Mouse (Mus musculus) limb, embryonic 11.5 days (tissue): ENCODE results near the gene Tfpt. TPM values are rescaled to one million over a fixed set of nuclear protein-coding genes. Genes with fewer than 3 reads are reported as not detected.

Experiments
- ATAC-seq: fragments of 200-750 bp; cut with Nextera tagmentation; 2 replicates; pipeline ENCODE4 v1.8.0; 2017; ENCODE audit warnings: low read depth; ENCODE audit not compliant: insufficient number of reproducible peaks, low FRiP score, low TSS enrichment
- DNase-seq: peaks from one replicate; pipeline ENCODE4 v3.0.0-alpha.2; 2015; ENCODE audit warnings: low spot score
- H3K27ac ChIP-seq: fragments of 300-500 bp; sonication (generic); replicated peaks from 2 replicates; pipeline ENCODE4 v1.5.1; 2014; ENCODE audit warnings: low read depth, mild to moderate bottlenecking, low read length
- H3K27me3 ChIP-seq: fragments of 300-500 bp; sonication (generic); 2 replicates; pipeline ENCODE4 v1.6.1; 2014; ENCODE audit warnings: mild to moderate bottlenecking, low read length, mixed read lengths; ENCODE audit not compliant: control insufficient read depth, insufficient read depth
- H3K36me3 ChIP-seq: fragments of 300-500 bp; sonication (generic); 2 replicates; pipeline ENCODE4 v1.6.1; 2014; ENCODE audit warnings: mild to moderate bottlenecking, low read length, moderate library complexity, mixed read lengths; ENCODE audit not compliant: control insufficient read depth, insufficient read depth
- H3K4me1 ChIP-seq: fragments of 300-500 bp; sonication (generic); 2 replicates; pipeline ENCODE4 v1.6.1; 2014; ENCODE audit warnings: low read length, mixed read lengths; ENCODE audit not compliant: control insufficient read depth, insufficient read depth
- H3K4me2 ChIP-seq: fragments of 300-500 bp; sonication (generic); 2 replicates; pipeline ENCODE4 v1.6.1; 2014; ENCODE audit warnings: low read depth, mild to moderate bottlenecking, moderate library complexity; ENCODE audit not compliant: severe bottlenecking
- H3K4me3 ChIP-seq: fragments of 300-500 bp; sonication (generic); 2 replicates; pipeline ENCODE4 v1.5.1; 2014; ENCODE audit warnings: low read depth, low read length
- H3K9ac ChIP-seq: fragments of 300-500 bp; sonication (generic); 2 replicates; pipeline ENCODE4 v1.6.1; 2014; ENCODE audit warnings: mild to moderate bottlenecking, low read length
- H3K9me3 ChIP-seq: fragments of 300-500 bp; sonication (generic); 2 replicates; pipeline ENCODE4 v1.6.1; 2016; ENCODE audit warnings: low read length; ENCODE audit not compliant: control insufficient read depth
- WGBS: fragments of 180-500 bp; shearing (Covaris S2); extraction: QIAGEN DNeasy Blood & Tissue Kit; methylation state at CpG from one replicate; pipeline ENCODE4 v1.1.7; 2014; 5-methylcytosine and 5-hydroxymethylcytosine counted together
- polyA plus RNA-seq: library from polyadenylated mRNA; unstranded; fragments of >200 nt; fragmentation: Nextera tagmentation; extraction: Ambion mirVana; gene quantifications from 2 replicates; pipeline ENCODE4 v1.2.1, GENCODE M21; 2014

The Tfpt gene
- polyA plus RNA-seq, 1 experiment from 2014 or later: 31.1 TPM

GRCm38 (mm10) chr7:3594686-3595085, 35.0 kb downstream of the Tfpt start:
- no peaks in the 10 kb centered on the region for H3K36me3 ChIP-seq
- no peak overlapping the region for H3K4me2 ChIP-seq
- H3K27me3 ChIP-seq: no peaks in the 10 kb centered on the region
- no peak overlapping the region for H3K9ac ChIP-seq
- ATAC-seq (no peak), DNase-seq (no peak)
- H3K27ac ChIP-seq: no peak overlapping the region
- H3K4me3 ChIP-seq: no peak overlapping the region
- WGBS: 17% methylated on average over 5 of the region's 5 CpGs
- no peaks in the 10 kb centered on the region for H3K4me1 ChIP-seq
- H3K9me3 ChIP-seq: no peaks in the 10 kb centered on the region

GRCm38 (mm10) chr7:3593855-3594254, 35.9 kb downstream of the Tfpt start:
- Histone ChIP-seq H3K27ac (no peak overlapping the region), H3K9ac (no peak overlapping the region), H3K4me3 (no peak overlapping the region), H3K4me2 (no peak overlapping the region), H3K36me3 (no peaks in the 10 kb centered on the region), H3K27me3 (no peaks in the 10 kb centered on the region), H3K9me3 (no peaks in the 10 kb centered on the region), H3K4me1 (no peaks in the 10 kb centered on the region)
- ATAC-seq (no peak), DNase-seq (no peak)

GRCm38 (mm10) chr7:3591534-3591933, 38.2 kb downstream of the Tfpt start:
- 73% methylated on average over 1 of the region's 1 CpGs for WGBS
- Histone ChIP-seq H3K9ac (no peak overlapping the region), H3K9me3 (no peaks in the 10 kb centered on the region), H3K4me1 (no peaks in the 10 kb centered on the region), H3K27ac (no peak overlapping the region), H3K27me3 (no peaks in the 10 kb centered on the region), H3K4me3 (no peak overlapping the region), H3K36me3 (no peaks in the 10 kb centered on the region), H3K4me2 (no peak overlapping the region)
- no peak for ATAC-seq
- no peak for DNase-seq

GRCm38 (mm10) chr7:3590550-3590949, 39.2 kb downstream of the Tfpt start:
- no peaks in the 10 kb centered on the region for H3K9me3 ChIP-seq

GRCm38 (mm10) chr7:3587292-3587691, 42.4 kb downstream of the Tfpt start:
- H3K9ac ChIP-seq: no peak overlapping the region
- H3K9me3 ChIP-seq: no peaks in the 10 kb centered on the region
- H3K27me3 ChIP-seq: no peaks in the 10 kb centered on the region
- H3K36me3 ChIP-seq: no peaks in the 10 kb centered on the region
- DNase-seq: no peak
- ATAC-seq: no peak
- no peaks in the 10 kb centered on the region for H3K4me1 ChIP-seq
- WGBS: 77% methylated on average over 1 of the region's 1 CpGs
- H3K4me3 ChIP-seq: no peak overlapping the region
- no peak overlapping the region for H3K4me2 ChIP-seq
- no peak overlapping the region for H3K27ac ChIP-seq

More at GRCm38 (mm10) chr7:3590550-3590949, 39.2 kb downstream of the Tfpt start:
- ATAC-seq: no peak
- no peak overlapping the region for H3K4me2 ChIP-seq
- 83% methylated on average over 3 of the region's 3 CpGs for WGBS
- H3K36me3 ChIP-seq: no peaks in the 10 kb centered on the region
- H3K27me3 ChIP-seq: no peaks in the 10 kb centered on the region
- H3K27ac ChIP-seq: no peak overlapping the region
- H3K9ac ChIP-seq: no peak overlapping the region
- no peak for DNase-seq
- H3K4me1 ChIP-seq: no peaks in the 10 kb centered on the region
- no peak overlapping the region for H3K4me3 ChIP-seq

- Histone ChIP-seq H3K9me3 (no peaks in the 10 kb centered on the region), H3K9ac (no peak overlapping the region), H3K36me3 (no peaks in the 10 kb centered on the region), H3K27me3 (no peaks in the 10 kb centered on the region), H3K4me2 (no peak overlapping the region), H3K4me1 (no peaks in the 10 kb centered on the region), H3K4me3 (no peak overlapping the region), H3K27ac (no peak overlapping the region)
- DNase-seq (no peak), ATAC-seq (no peak)
- WGBS: 8% methylated on average over 5 of the region's 5 CpGs
These were observed 43.5 kb downstream of the Tfpt start for GRCm38 (mm10) chr7:3586255-3586654.

GRCm38 (mm10) chr7:3585763-3586162, 44.0 kb downstream of the Tfpt start:
- H3K36me3 ChIP-seq: no peaks in the 10 kb centered on the region
- no peak overlapping the region for H3K4me3 ChIP-seq
- ATAC-seq: no peak
- no peak overlapping the region for H3K4me2 ChIP-seq
- H3K4me1 ChIP-seq: no peaks in the 10 kb centered on the region
- no peak overlapping the region for H3K9ac ChIP-seq
- no peak for DNase-seq
- no peaks in the 10 kb centered on the region for H3K27me3 ChIP-seq
- no peak overlapping the region for H3K27ac ChIP-seq
- WGBS: 14% methylated on average over 6 of the region's 6 CpGs
- no peaks in the 10 kb centered on the region for H3K9me3 ChIP-seq

- 40% methylated on average over 2 of the region's 2 CpGs for WGBS
- ATAC-seq: no peak
- no peak for DNase-seq
These were observed 49.7 kb downstream of the Tfpt start for GRCm38 (mm10) chr7:3580029-3580428.

GRCm38 (mm10) chr7:3578952-3579546, 50.7 kb downstream of the Tfpt start:
- DNase-seq: no peak
- no peak for ATAC-seq
- Histone ChIP-seq H3K9me3 (no peaks in the 10 kb centered on the region), H3K27me3 (no peaks in the 10 kb centered on the region), H3K9ac (no peak overlapping the region), H3K4me2 (no peak overlapping the region), H3K4me3 (no peak overlapping the region), H3K4me1 (no peaks in the 10 kb centered on the region), H3K36me3 (no peaks in the 10 kb centered on the region), H3K27ac (no peak overlapping the region)
- 58% methylated on average over 6 of the region's 6 CpGs for WGBS

More at GRCm38 (mm10) chr7:3580029-3580428, 49.7 kb downstream of the Tfpt start:
- H3K4me1 ChIP-seq: no peaks in the 10 kb centered on the region
- no peak overlapping the region for H3K27ac ChIP-seq
- no peak overlapping the region for H3K4me2 ChIP-seq
- H3K36me3 ChIP-seq: no peaks in the 10 kb centered on the region
- no peak overlapping the region for H3K9ac ChIP-seq
- H3K9me3 ChIP-seq: no peaks in the 10 kb centered on the region
- no peaks in the 10 kb centered on the region for H3K27me3 ChIP-seq
- H3K4me3 ChIP-seq: no peak overlapping the region
